Mouse (Mus musculus) brain, embryonic 14.5 days (tissue): ENCODE measurements around the gene Tti1.

Experiments used
- CTCF ChIP-seq: fragments of 200-500 bp; IDR thresholded peaks from 2 replicates; pipeline ENCODE4 v1.5.1; 2012; ENCODE audit warnings: inconsistent platforms, mild to moderate bottlenecking, moderate library complexity, borderline replicate concordance; ENCODE audit not compliant: insufficient read depth, insufficient read length; ENCODE audit errors: extremely low read depth
- POLR2A ChIP-seq: fragments of 200-500 bp; IDR thresholded peaks from 2 replicates; pipeline ENCODE4 v1.6.1; 2012; ENCODE audit warnings: mild to moderate bottlenecking, inconsistent platforms, borderline replicate concordance; ENCODE audit not compliant: poor library complexity, insufficient read depth, insufficient read length, severe bottlenecking; ENCODE audit errors: extremely low read depth

DNA sequence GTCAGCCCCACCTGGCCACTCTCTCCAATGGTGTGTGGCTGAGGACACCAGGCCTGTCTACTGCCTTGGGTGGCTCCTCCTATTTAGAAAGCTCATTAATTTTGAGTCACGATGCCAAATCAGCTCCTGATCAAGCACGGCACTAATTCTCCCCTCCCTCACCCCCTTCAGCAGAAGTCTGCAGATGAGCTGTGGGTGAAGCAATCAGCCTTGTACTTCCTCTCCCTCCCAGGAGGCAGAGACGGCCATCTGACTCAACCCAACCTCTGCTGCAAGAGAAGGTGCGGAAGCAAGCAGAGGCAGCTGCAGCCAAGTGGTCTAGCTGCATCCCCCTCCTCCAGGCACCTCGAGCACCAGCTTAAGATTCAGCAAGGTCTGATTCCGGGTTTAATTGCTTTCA is 37.2 kb downstream of the Tti1 start:
- TF ChIP-seq CTCF (no peak), POLR2A (no peak)
